Mouse (Mus musculus): Measurements from ENCODE around the gene Extl2.

- TF ChIP-seq POLR2A (IDR thresholded peaks at IDR 0.05; ENCODE audit: low read depth, low read length), result no peak
- no peak for TF ChIP-seq CTCF (IDR thresholded peaks at IDR 0.05; ENCODE audit: extremely low read depth, insufficient read length, insufficient replicate concordance, low read depth, low read length)
These were observed 17.4 kb downstream of the Extl2 start for GRCm38 (mm10) chr3:116024669-116025068.
